Mouse (Mus musculus) frontal cortex, postnatal 25 days (tissue): ENCODE measurements around the gene Fto.

Source experiments
- DNase-seq, 2 experiments: peaks; one replicate each; pipeline ENCODE4 v3.0.0; 2022; ENCODE audit warnings: low spot score in 2 of 2

Fto gene

DNA sequence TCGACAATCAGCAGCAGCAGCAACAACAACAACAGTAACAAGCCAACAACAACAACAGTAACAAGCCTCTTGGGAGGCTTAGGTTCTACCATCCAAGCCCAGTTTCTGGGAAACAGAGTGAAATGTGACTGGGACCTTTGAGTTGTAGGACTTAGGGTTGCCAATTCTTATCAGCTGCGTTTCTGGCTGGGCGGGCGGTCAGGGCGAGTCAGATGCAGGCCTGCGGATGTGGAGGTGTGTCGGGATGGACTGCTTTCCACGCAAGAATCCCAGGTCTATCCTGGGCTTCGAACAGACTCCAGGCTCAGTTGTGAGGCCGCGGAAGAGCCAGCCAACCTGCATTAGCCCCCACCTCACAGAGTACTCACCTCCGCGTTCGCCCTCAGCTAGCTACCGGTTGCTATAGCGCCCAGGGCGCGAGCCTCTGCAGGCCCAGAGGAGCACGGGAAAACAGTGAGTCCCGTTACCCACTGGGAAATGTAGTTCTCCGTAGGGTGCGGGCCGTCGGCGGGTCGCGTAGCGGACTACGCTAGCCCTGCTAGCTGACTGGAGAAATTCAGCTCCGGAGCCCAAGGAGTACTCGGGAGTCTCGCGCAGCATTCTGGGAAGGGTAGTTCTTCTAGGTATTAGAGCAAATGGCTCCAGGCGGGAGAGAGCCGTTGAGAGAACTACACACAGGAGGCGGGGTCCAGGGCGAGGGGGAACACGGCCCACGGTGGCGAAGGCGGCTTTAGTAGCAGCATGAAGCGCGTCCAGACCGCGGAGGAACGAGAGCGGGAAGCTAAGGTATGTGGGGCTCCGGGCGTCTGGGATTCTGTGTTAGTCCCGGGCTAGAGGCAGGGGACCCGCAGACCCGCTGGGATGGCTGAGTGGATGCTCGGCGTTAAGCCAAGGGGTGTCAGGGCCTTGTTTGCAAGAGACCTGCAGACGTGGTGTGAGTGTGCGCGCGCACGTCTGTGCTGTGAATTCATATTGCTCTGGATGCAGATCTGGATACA lies at the start of gene Fto, which contains the start of gene Rpgrip1l:
Gene Fto, plus strand, starts transcription at position 691 of the 998 bp plus-strand sequence.
Gene Rpgrip1l, minus strand, starts transcription at position 428 of the 998 bp plus-strand sequence.
- DNase-seq, result peak; percentile 95

DNA sequence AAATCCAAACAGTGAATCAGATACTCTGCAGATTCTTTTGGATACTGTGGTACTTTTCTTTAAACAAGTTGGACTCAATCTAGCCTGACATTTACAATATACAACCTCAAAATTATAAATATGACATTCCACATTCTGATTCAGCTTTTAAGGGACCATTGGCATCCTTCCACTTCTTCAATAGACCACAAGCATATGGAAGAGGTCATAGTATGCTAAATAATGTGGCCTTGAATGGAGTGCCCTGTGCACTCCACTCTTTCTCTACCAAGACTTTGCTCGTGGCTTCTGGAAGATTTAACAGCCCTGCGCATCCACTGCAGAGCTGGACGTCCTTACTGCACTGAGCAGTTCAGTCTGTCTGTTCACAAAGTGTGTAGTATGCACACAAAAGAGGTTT lies 49.4 kb upstream of the Fto start:
- no peak for DNase-seq

DNA sequence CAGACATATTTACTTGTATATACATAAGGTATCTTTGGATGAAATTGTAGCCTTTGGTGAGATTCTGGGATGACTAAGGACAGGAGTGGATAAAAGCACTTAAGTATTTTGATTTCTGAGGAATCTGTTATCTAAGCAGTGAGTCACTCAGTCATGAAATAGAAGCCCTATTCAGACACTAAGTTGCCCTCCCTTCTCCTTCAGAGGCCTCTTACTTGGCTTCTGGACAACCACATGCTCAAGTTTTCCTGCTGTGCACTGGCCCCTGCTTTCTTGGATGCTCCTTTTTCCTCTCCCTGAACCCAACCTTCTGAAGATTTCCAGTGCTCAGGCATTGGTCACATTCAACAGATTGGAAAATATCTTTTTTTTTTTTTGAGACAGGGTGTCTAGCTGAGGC lies 48.8 kb upstream of the Fto start:
- no peak for DNase-seq

- DNase-seq, result no peak
Measured at GRCm38 (mm10) chr8:91269374-91269958, 43.9 kb upstream of the Fto start.

GRCm38 (mm10) chr8:91273493-91273892 lies 39.8 kb upstream of the Fto start:
- DNase-seq, result no peak

- DNase-seq, result no peak
Measured at GRCm38 (mm10) chr8:91276337-91276736, 37.0 kb upstream of the Fto start.

GRCm38 (mm10) chr8:91278060-91278459 lies 35.3 kb upstream of the Fto start:
- no peak for DNase-seq

GRCm38 (mm10) chr8:91280467-91281212 lies 32.7 kb upstream of the Fto start:
- no peak for DNase-seq

- DNase-seq, result no peak
Measured at GRCm38 (mm10) chr8:91281545-91281944, 31.8 kb upstream of the Fto start.

DNA sequence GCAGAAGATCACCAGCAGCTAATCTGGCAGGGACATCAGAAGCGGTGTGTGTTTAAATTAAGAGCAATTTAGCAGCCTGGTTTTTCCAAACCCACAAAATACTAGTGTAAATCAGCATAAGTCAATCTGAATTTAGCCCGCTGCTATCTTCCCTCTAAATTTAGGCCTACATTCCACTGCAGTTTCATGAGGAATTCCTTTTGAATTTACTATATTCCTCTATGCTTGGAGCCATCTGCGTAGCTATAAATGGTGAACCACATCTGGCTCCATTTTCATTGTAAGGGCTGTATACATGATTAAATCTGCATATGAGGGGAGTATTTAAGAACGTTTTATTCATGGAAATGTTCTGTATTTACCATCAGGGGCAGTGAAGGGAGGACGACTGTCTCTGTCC lies 30.7 kb upstream of the Fto start:
- DNase-seq, result no peak

DNA sequence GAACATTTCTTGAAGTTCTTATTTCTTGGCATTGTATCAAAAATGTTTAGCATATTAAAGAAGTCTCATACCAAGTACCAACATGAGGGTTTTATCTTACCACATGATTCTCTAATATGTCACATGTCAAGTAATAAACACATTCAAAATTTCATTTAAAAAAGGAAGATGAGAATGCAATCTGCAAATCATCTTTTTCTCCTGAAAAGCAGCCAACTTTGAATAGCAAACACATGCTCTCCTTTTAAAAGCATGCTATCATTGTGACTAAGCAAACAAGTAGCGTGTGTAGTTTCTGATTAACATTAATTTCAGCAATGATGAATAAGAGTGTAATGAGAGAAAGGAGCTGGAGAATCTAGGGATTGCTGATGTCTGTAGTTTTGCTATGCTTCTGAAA lies 29.5 kb upstream of the Fto start:
- no peak for DNase-seq

- DNase-seq, result no peak
Measured at GRCm38 (mm10) chr8:91286237-91286636, 27.1 kb upstream of the Fto start.

DNA sequence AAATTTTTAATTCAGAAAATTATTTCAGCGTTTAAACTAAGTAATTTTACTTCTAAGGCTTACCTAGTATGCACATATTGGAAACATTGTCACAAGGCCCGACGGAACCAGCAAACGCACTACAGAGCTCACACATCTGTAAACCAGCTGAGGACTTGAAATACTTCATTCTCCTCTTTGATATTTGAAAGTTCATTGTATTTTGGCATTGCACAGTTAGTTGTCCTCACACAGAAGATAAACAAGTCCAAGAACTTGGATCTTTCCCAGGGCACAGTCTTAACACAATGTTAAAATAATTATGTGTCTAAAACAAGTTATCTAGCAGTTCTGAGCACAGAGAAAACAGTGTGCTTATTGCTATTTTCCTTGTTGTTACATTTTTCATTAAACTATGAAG lies 22.7 kb upstream of the Fto start:
- DNase-seq, result no peak

DNA sequence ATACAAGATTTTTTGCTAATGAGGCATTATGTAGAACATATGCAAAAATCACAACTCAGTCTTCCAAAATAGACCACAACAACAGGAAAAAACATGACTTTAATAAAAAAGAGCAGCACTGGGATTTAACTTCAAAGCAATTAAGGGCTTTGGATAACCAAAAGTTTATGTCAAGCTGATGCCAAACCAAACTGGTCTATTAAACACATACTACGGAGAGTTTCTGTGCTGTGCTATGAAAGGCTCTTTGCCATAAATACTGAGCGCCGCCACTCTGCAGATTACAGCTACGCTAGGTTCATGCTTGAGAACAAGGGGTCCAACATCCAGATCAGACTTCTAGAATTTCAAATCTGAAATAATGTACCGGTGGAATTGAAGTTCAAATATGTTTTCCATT lies 17.5 kb upstream of the Fto start:
- DNase-seq, result no peak

DNA sequence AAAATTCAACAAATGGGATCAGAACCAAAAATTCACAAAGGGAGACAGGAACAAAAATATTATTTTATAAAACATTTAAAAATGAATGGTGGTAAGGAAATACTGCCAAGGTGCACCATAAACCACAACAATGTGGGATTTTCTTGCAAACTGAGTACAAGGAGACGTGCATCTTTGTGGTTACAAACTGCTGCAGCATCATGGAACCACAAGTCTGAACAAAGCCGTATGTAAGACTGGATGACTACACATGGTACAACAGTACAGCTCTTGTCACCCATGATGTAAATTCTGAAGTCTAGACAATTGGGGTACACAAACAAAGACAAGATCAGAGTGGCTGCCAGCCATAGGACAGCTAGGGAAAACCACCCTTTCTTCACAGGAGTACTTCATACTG lies 14.7 kb upstream of the Fto start:
- DNase-seq, result no peak

DNA sequence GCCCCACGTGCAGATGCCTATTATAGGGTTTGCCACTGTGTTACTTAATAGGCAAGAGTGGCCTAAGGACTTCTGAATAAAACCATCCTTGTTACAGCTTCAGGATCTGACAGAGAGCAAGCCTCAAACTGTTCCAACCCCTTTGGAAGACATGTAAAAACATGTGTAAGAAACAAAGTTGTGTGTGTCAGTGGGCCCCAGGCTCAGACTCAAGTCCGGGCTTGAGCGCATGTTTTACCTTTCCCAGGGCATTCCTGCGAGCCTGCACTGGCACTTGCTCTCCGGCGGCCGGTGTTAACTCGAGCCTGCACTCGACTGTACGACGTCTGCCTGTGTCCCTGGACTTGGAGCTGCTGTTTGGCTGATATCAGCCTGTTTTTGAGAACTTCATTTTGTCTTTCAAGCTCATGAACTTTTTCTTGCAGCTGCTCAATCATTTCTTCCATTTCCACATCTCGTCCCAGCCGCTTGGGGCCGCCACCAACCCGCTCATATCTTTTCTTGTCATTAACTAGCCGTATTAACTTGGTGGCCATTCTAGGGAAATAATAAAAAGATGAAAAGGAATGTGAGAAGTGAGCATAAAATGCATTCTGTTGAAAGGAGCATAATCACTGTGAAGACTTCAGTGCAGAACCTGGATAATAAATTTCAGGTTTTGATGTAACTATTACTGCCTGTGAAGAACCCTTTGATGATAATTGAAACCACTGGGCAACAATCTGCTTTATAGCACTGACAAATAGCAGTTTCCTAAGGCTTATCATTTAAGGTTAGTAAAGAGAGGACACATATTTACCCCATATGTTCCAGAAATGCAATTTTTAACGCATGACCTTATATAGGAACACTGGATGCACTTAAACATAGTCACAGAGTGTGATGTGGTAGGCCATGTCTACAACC lies 8.6 kb upstream of the Fto start:
- DNase-seq, result no peak

DNA sequence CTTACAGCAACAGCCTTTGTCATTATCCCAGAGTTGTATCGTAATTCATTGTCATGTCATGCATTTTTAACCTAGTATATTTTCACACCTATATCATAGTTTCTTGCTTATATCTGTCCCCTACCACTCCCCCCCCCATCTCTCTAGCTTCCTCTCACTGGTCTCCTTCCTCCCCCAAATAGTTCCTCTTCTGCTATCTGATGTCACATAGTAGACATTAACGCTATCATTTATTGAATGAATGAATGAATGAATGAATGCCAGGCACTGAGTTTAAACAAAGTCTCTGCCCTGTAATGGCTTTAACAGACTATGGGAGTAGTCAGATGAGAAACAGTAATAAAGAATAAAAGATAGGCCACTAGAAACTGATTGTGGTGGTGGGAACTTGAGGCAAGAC lies 983 bp upstream of the Fto start:
- DNase-seq, result no peak

- no peak for DNase-seq
Measured at GRCm38 (mm10) chr8:91317567-91318227, 4.4 kb downstream of the Fto start.

GRCm38 (mm10) chr8:91318938-91319729 lies 5.8 kb downstream of the Fto start:
- no peak for DNase-seq

DNA sequence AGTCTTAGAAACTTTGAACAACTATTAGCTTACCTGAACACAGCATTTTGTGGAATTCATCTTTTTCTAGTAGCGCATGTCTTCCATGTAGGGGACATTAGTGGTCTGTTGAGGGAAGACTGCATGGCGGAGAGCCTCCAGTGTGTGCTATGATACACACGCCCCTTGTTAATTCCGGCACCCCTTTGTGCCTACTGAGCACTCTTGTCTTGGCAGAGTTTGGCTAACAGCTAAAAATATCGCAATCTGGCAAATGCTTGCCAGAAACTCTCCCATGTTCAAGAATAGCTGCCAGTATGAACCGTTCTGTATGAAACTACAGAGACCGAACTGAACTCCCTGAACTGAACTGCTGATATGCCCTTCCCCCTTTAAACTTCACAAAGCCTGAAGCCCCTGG lies 10.2 kb downstream of the Fto start:
- DNase-seq, result no peak
